Mouse (Mus musculus): Measurements from ENCODE around the gene Cfi. TPM values are rescaled to one million over a fixed set of nuclear protein-coding genes. Genes with fewer than 3 reads are reported as not detected.

Gene Cfi
- 0.14 and 0.20 TPM in 2 replicates for polyA plus RNA-seq (2012; rRNA removed)

GRCm38 (mm10) chr3:129835388-129835934 lies at the start of gene Cfi:
Gene Cfi, plus strand, starts transcription at chr3:129835884.
- H3K4me3 ChIP-seq (ENCODE audit: control insufficient read depth, low read depth, low read length) = no peak within 1 kb of the TSS
- no peaks in the 10 kb centered on the region for H3K36me3 ChIP-seq (ENCODE audit: control insufficient read depth, insufficient read depth, low read length)
- H3K27me3 ChIP-seq (ENCODE audit: control insufficient read depth, insufficient read depth, low read length) = no peaks in the 10 kb centered on the region
- TF ChIP-seq POLR2A (IDR thresholded peaks at IDR 0.05; ENCODE audit: control insufficient read depth, low read depth, low read length) (no peak), CTCF (IDR thresholded peaks at IDR 0.05; ENCODE audit: control insufficient read depth, insufficient read depth, insufficient replicate concordance, low read depth, low read length) (no peak)
- H3K4me1 ChIP-seq (ENCODE audit: control insufficient read depth, insufficient read depth, low read length) = peaks cover 6% of the 10 kb centered on the region
- H3K27ac ChIP-seq (ENCODE audit: control insufficient read depth, insufficient read depth, low read depth, low read length) = 0 out of 2 replicates have a peak within 1 kb of the TSS, but pooled peaks have one; percentile 8

DNA sequence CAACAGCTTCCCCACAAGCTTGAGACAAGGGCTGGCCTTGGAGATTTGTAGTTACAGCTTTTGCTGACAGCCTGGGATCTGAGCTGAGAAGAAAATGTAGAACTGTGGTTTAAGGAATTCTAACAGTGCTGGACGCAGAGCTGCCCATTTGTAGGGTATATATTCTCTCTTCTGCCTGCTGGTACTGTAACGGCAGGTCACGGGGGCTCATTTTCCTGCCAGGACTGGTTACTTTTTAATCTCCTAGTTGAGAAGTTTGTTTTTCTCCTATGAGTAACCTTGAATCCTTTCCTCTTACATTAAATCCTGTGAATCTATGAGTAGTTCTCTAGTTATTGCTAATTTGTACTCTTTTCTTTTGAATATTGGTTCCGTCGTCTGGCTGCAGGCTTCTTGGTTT lies 41.9 kb upstream of the Cfi start:
- H3K27ac ChIP-seq (ENCODE audit: control insufficient read depth, insufficient read depth, low read depth, low read length) = no peak overlapping the region
- TF ChIP-seq CTCF (IDR thresholded peaks at IDR 0.05; ENCODE audit: control insufficient read depth, insufficient read depth, insufficient replicate concordance, low read depth, low read length) = no peak
- TF ChIP-seq POLR2A (IDR thresholded peaks at IDR 0.05; ENCODE audit: control insufficient read depth, low read depth, low read length) = no peak
- H3K4me3 ChIP-seq (ENCODE audit: control insufficient read depth, low read depth, low read length) = no peak overlapping the region

GRCm38 (mm10) chr3:129797341-129797740 lies 38.3 kb upstream of the Cfi start:
- no peak overlapping the region for H3K4me3 ChIP-seq (ENCODE audit: control insufficient read depth, low read depth, low read length)
- no peak for TF ChIP-seq POLR2A (IDR thresholded peaks at IDR 0.05; ENCODE audit: control insufficient read depth, low read depth, low read length)
- TF ChIP-seq CTCF (IDR thresholded peaks at IDR 0.05; ENCODE audit: control insufficient read depth, insufficient read depth, insufficient replicate concordance, low read depth, low read length) = no peak
- H3K4me1 ChIP-seq (ENCODE audit: control insufficient read depth, insufficient read depth, low read length) = no peaks in the 10 kb centered on the region
- no peaks in the 10 kb centered on the region for H3K36me3 ChIP-seq (ENCODE audit: control insufficient read depth, insufficient read depth, low read length)
- no peak overlapping the region for H3K27ac ChIP-seq (ENCODE audit: control insufficient read depth, insufficient read depth, low read depth, low read length)
- no peaks in the 10 kb centered on the region for H3K27me3 ChIP-seq (ENCODE audit: control insufficient read depth, insufficient read depth, low read length)

More for the DNA sequence above, 41.9 kb upstream of the Cfi start:
- no peaks in the 10 kb centered on the region for H3K36me3 ChIP-seq (ENCODE audit: control insufficient read depth, insufficient read depth, low read length)
- no peaks in the 10 kb centered on the region for H3K27me3 ChIP-seq (ENCODE audit: control insufficient read depth, insufficient read depth, low read length)
- H3K4me1 ChIP-seq (ENCODE audit: control insufficient read depth, insufficient read depth, low read length) = no peaks in the 10 kb centered on the region; the same call in 1 of the 2 replicates

GRCm38 (mm10) chr3:129798551-129798950 lies 37.1 kb upstream of the Cfi start:
- H3K27me3 ChIP-seq (ENCODE audit: control insufficient read depth, insufficient read depth, low read length) = no peaks in the 10 kb centered on the region
- no peaks in the 10 kb centered on the region for H3K36me3 ChIP-seq (ENCODE audit: control insufficient read depth, insufficient read depth, low read length)
- no peak overlapping the region for H3K4me3 ChIP-seq (ENCODE audit: control insufficient read depth, low read depth, low read length)
- no peaks in the 10 kb centered on the region for H3K4me1 ChIP-seq (ENCODE audit: control insufficient read depth, insufficient read depth, low read length)
- no peak for TF ChIP-seq CTCF (IDR thresholded peaks at IDR 0.05; ENCODE audit: control insufficient read depth, insufficient read depth, insufficient replicate concordance, low read depth, low read length)
- no peak for TF ChIP-seq POLR2A (IDR thresholded peaks at IDR 0.05; ENCODE audit: control insufficient read depth, low read depth, low read length)
- H3K27ac ChIP-seq (ENCODE audit: control insufficient read depth, insufficient read depth, low read depth, low read length) = no peak overlapping the region

DNA sequence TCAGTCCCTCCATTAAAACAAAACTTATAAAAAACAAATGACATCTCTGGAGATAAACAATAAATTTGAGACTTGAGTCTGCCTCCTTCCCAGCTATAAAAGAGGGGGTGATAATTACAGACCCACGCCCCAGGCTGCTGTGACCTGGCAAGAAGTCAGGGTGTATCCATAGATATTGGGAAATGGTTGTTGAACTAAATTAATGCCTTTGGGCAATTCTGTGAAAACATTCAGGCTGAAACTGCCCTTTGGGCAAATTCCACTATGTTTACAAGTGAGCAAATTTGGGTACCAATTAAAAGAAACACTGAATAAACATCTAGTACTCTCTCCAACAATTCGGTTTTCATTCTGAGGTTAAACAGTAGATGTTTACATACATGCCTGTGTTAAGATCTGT lies 36.7 kb upstream of the Cfi start:
- Histone ChIP-seq H3K36me3 (ENCODE audit: control insufficient read depth, insufficient read depth, low read length) (no peaks in the 10 kb centered on the region), H3K4me3 (ENCODE audit: control insufficient read depth, low read depth, low read length) (no peak overlapping the region), H3K27ac (ENCODE audit: control insufficient read depth, insufficient read depth, low read depth, low read length) (no peak overlapping the region), H3K4me1 (ENCODE audit: control insufficient read depth, insufficient read depth, low read length) (no peaks in the 10 kb centered on the region), H3K27me3 (ENCODE audit: control insufficient read depth, insufficient read depth, low read length) (no peaks in the 10 kb centered on the region)
- no peak for TF ChIP-seq POLR2A (IDR thresholded peaks at IDR 0.05; ENCODE audit: control insufficient read depth, low read depth, low read length)
- TF ChIP-seq CTCF (IDR thresholded peaks at IDR 0.05; ENCODE audit: control insufficient read depth, insufficient read depth, insufficient replicate concordance, low read depth, low read length) = no peak

DNA sequence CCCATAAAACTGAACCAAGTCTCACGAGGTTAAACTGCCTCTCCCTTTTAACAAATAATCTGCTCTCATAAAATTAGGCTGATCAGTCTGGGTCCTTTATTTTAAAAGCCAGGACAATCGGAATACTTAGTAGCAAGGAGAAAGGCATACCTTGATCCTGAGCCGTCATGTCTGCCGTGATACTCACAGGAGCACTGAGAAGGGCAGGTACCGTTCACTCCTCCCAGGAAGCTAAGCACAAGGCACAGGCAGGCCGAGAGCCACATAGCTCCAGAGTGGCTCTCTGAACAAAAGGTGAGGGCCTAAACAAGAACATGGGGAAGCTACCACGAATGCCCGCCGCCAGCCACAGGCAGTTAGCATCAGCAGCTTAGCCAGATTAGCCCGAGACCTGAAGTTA lies 31.9 kb upstream of the Cfi start, which contains the start of gene Lrit3:
Gene Lrit3 (minus strand): TSS at position 266 of the 400 bp plus-strand sequence.
- H3K4me3 ChIP-seq (ENCODE audit: control insufficient read depth, low read depth, low read length) = no peak within 1 kb of the TSS
- TF ChIP-seq POLR2A (IDR thresholded peaks at IDR 0.05; ENCODE audit: control insufficient read depth, low read depth, low read length) (no peak), CTCF (IDR thresholded peaks at IDR 0.05; ENCODE audit: control insufficient read depth, insufficient read depth, insufficient replicate concordance, low read depth, low read length) (no peak)

DNA sequence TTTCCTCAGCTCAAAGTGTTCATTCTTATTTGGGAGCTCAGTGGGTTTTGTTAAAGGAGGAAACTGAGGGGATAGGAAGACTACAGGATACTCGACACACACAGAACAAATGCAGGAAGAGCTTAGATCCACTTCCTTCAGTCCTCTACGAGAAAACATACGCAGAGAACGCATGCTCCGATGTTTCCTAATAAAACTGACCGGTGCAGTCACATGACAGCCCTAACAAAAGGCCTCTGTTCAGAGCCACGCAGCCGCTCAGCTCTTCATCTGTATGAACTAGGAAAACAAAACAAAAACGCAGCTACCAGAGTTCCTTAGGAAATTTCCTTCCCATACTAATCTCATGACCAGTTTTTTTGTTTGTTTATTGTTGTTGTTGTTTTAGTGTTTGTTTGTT lies 14.8 kb upstream of the Cfi start:
- Histone ChIP-seq H3K27ac (ENCODE audit: control insufficient read depth, insufficient read depth, low read depth, low read length) (no peak overlapping the region), H3K4me1 (ENCODE audit: control insufficient read depth, insufficient read depth, low read length) (no peaks in the 10 kb centered on the region), H3K4me3 (ENCODE audit: control insufficient read depth, low read depth, low read length) (no peak overlapping the region), H3K36me3 (ENCODE audit: control insufficient read depth, insufficient read depth, low read length) (peaks cover 4% of the 10 kb centered on the region), H3K27me3 (ENCODE audit: control insufficient read depth, insufficient read depth, low read length) (no peaks in the 10 kb centered on the region)
- TF ChIP-seq POLR2A (IDR thresholded peaks at IDR 0.05; ENCODE audit: control insufficient read depth, low read depth, low read length) = no peak
- TF ChIP-seq CTCF (IDR thresholded peaks at IDR 0.05; ENCODE audit: control insufficient read depth, insufficient read depth, insufficient replicate concordance, low read depth, low read length) = no peak

More for the DNA sequence above, 31.9 kb upstream of the Cfi start, which contains the start of gene Lrit3:
- no peak within 1 kb of the TSS for H3K27ac ChIP-seq (ENCODE audit: control insufficient read depth, insufficient read depth, low read depth, low read length)
- no peaks in the 10 kb centered on the region for H3K36me3 ChIP-seq (ENCODE audit: control insufficient read depth, insufficient read depth, low read length)
- H3K4me1 ChIP-seq (ENCODE audit: control insufficient read depth, insufficient read depth, low read length) = no peaks in the 10 kb centered on the region
- H3K27me3 ChIP-seq (ENCODE audit: control insufficient read depth, insufficient read depth, low read length) = no peaks in the 10 kb centered on the region
